In the genomic region with DNA sequence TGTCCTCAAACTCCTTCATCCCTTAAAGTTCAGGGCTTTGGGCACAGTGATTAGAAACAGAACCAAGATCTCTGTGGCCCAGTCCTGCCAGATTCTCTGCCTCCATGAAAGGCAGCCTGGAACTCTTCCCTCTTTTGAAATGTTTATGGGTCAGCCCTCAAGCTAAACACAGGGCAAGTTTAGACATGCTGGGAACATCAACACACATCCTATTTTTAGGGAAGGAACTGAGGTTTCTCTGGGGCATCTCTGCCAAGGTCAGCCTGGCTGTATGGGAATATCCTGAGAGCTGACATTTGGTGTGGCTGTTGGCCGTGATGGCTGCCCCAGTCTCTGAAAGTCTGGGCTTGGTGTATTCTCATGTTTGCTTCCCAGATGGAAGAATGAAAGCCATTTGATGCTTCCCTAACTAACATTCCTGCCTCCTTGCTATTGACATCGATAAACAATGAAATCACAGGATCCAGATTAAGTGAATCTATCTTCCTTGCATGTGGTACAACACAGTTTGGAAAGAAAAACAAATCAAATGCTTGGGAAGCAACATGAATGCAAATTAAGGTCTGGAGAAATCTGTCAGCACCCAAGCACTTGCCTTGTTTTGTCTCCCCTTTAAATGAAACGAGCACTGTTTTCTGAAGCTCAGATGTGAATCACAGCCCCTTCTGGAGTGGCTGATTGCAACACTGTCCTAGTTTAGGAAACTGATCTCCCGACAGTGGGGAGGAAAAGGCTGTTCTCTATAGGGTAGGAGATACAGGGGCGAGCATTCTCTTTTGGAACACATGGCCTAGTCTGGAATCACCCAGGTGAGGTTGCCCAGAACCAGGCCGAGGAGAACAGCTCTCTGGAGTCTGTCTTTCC, we compare ENCODE assay signal across 12 mouse cellular contexts. TPM values are rescaled to one million over a fixed set of nuclear protein-coding genes. Genes with fewer than 3 reads are reported as not detected.
DNase-seq lines count a peak whose midpoint lies in the region; ATAC-seq and TF ChIP-seq lines count a peak whose summit lies in the region.
"Had no signal": no experiment of that assay in that cellular context is flagged by ENCODE, and none has a peak within 500 bp of the region (broad histone marks: within the 10 kb centered on the region; RNA-seq: fewer than 3 reads in every experiment).

No protein-coding gene starts in this region.

- H3K27me3 ChIP-seq in midbrain, embryonic 11.5 days (ENCODE audit: control insufficient read depth, insufficient read depth, low read length) = no peaks in the 10 kb centered on the region
- no peaks in the 10 kb centered on the region for H3K27me3 ChIP-seq in midbrain, embryonic 14.5 days (ENCODE audit: control insufficient read depth, insufficient read depth, low read length)
- H3K27me3 ChIP-seq in stomach, postnatal 0 days (ENCODE audit: control insufficient read depth, insufficient read depth, low read length) = no peaks in the 10 kb centered on the region
- H3K27me3 ChIP-seq in limb, embryonic 10.5 days (ENCODE audit: low read depth, poor library complexity, severe bottlenecking) = no peaks in the 10 kb centered on the region
- H3K27me3 ChIP-seq: heart, embryonic 13.5 days; liver, embryonic 15.5 days had no signal

- TF ChIP-seq EP300 in stomach, postnatal 0 days (optimal IDR thresholded peaks at IDR 0.05) = no peak

- DNase-seq in frontal cortex, postnatal 25 days (ENCODE audit: low spot score in 2 of 2) = no peak
- peak; percentile 72 for DNase-seq in midbrain, embryonic 11.5 days (ENCODE audit: low spot score, missing footprints)
- no peak for DNase-seq in midbrain, embryonic 14.5 days
- no peak for DNase-seq in stomach, postnatal 0 days (ENCODE audit: low spot score)
- DNase-seq in limb, embryonic 10.5 days (ENCODE audit: low spot score) = no peak
- no peak for DNase-seq in frontal cortex, postnatal 14 days (ENCODE audit: low spot score in 2 of 2)
- DNase-seq: B cell, adult 2 months; kidney, adult 8-10 months had no signal

- H3K4me2 ChIP-seq in midbrain, embryonic 11.5 days = no peak overlapping the region
- no peak overlapping the region for H3K4me2 ChIP-seq in midbrain, embryonic 14.5 days (ENCODE audit: low read length)
- H3K4me2 ChIP-seq in stomach, postnatal 0 days (replicated peaks; ENCODE audit: low read depth) = no peak overlapping the region
- H3K4me2 ChIP-seq: heart, embryonic 13.5 days; liver, embryonic 15.5 days had no signal

- no peaks in the 10 kb centered on the region for H3K4me1 ChIP-seq in midbrain, embryonic 11.5 days (ENCODE audit: control insufficient read depth, insufficient read depth, low read length)
- no peaks in the 10 kb centered on the region for H3K4me1 ChIP-seq in midbrain, embryonic 14.5 days (ENCODE audit: control insufficient read depth, insufficient read depth, low read length)
- H3K4me1 ChIP-seq in embryonic fibroblast, embryonic 13.5 days (ENCODE audit: control insufficient read depth, insufficient read depth, low read length) = no peaks in the 10 kb centered on the region
- H3K4me1 ChIP-seq in stomach, postnatal 0 days (replicated peaks; ENCODE audit: control insufficient read depth, insufficient read depth) = no peaks in the 10 kb centered on the region
- no peaks in the 10 kb centered on the region for H3K4me1 ChIP-seq in limb, embryonic 10.5 days
- H3K4me1 ChIP-seq: heart, embryonic 13.5 days; liver, embryonic 15.5 days had no signal

- TF ChIP-seq CTCF in embryonic fibroblast, embryonic 13.5 days (IDR thresholded peaks at IDR 0.05; ENCODE audit: borderline replicate concordance, insufficient read depth, low read length) = no peak
- TF ChIP-seq CTCF in stomach, postnatal 0 days (IDR thresholded peaks at IDR 0.05; ENCODE audit: low read depth) = no peak

- 74% methylated on average over 6 of the region's 6 CpGs for WGBS in midbrain, embryonic 11.5 days
- 74% methylated on average over 6 of the region's 6 CpGs for WGBS in midbrain, embryonic 14.5 days
- WGBS in stomach, postnatal 0 days = 51% methylated on average over 6 of the region's 6 CpGs
- WGBS in limb, embryonic 10.5 days = 68% methylated on average over 6 of the region's 6 CpGs

- no peak for TF ChIP-seq POLR2A in embryonic fibroblast, embryonic 13.5 days (IDR thresholded peaks at IDR 0.05; ENCODE audit: low read depth, low read length)

- H3K9me3 ChIP-seq in midbrain, embryonic 11.5 days (ENCODE audit: control insufficient read depth, low read length) = no peaks in the 10 kb centered on the region
- no peaks in the 10 kb centered on the region for H3K9me3 ChIP-seq in midbrain, embryonic 14.5 days (ENCODE audit: control insufficient read depth, low read length)
- H3K9me3 ChIP-seq in stomach, postnatal 0 days (ENCODE audit: control insufficient read depth, low read length) = no peaks in the 10 kb centered on the region
- no peaks in the 10 kb centered on the region for H3K9me3 ChIP-seq in limb, embryonic 10.5 days (replicated peaks)
- H3K9me3 ChIP-seq: heart, embryonic 13.5 days; liver, embryonic 15.5 days had no signal

- ATAC-seq in frontal cortex, adult (ENCODE audit: low TSS enrichment) = peak; percentile 31; the same call in 1 of the 2 replicates
- ATAC-seq in midbrain, embryonic 11.5 days (ENCODE audit: low FRiP score) = no peak
- ATAC-seq in midbrain, embryonic 14.5 days (ENCODE audit: low FRiP score, low TSS enrichment) = no peak
- no peak for ATAC-seq in stomach, postnatal 0 days (ENCODE audit: low FRiP score, low TSS enrichment)

- H3K27ac ChIP-seq in midbrain, embryonic 11.5 days (ENCODE audit: low read depth, low read length) = no peak overlapping the region
- no peak overlapping the region for H3K27ac ChIP-seq in midbrain, embryonic 14.5 days (replicated peaks; ENCODE audit: low read depth, low read length)
- H3K27ac ChIP-seq in embryonic fibroblast, embryonic 13.5 days (ENCODE audit: insufficient read depth, low read length) = peak overlapping the region; percentile 37
- peak overlapping the region; percentile 9; the same call in 1 of the 2 replicates for H3K27ac ChIP-seq in stomach, postnatal 0 days (replicated peaks)
- H3K27ac ChIP-seq in limb, embryonic 10.5 days = no peak overlapping the region
- H3K27ac ChIP-seq: heart, embryonic 13.5 days; liver, embryonic 15.5 days had no signal

- H3K4me3 ChIP-seq in midbrain, embryonic 11.5 days (ENCODE audit: low read depth, low read length) = no peak overlapping the region
- H3K4me3 ChIP-seq in midbrain, embryonic 14.5 days (replicated peaks; ENCODE audit: low read depth, low read length) = no peak overlapping the region
- H3K4me3 ChIP-seq in embryonic fibroblast, embryonic 13.5 days (ENCODE audit: insufficient read depth, low read length) = no peak overlapping the region
- H3K4me3 ChIP-seq in stomach, postnatal 0 days (ENCODE audit: low read depth, low read length) = no peak overlapping the region
- no peak overlapping the region for H3K4me3 ChIP-seq in limb, embryonic 10.5 days
- H3K4me3 ChIP-seq: heart, embryonic 13.5 days; liver, embryonic 15.5 days had no signal

- H3K36me3 ChIP-seq in midbrain, embryonic 11.5 days (ENCODE audit: control insufficient read depth, insufficient read depth, low read length) = no peaks in the 10 kb centered on the region
- H3K36me3 ChIP-seq in midbrain, embryonic 14.5 days (ENCODE audit: control insufficient read depth, insufficient read depth, low read length) = no peaks in the 10 kb centered on the region
- no peaks in the 10 kb centered on the region for H3K36me3 ChIP-seq in stomach, postnatal 0 days (ENCODE audit: control insufficient read depth, insufficient read depth, low read length)
- H3K36me3 ChIP-seq in limb, embryonic 10.5 days = no peaks in the 10 kb centered on the region
- H3K36me3 ChIP-seq: heart, embryonic 13.5 days; liver, embryonic 15.5 days had no signal

- no peak overlapping the region for H3K9ac ChIP-seq in midbrain, embryonic 11.5 days (ENCODE audit: low read length)
- H3K9ac ChIP-seq in midbrain, embryonic 14.5 days (replicated peaks; ENCODE audit: low read length) = no peak overlapping the region
- no peak overlapping the region for H3K9ac ChIP-seq in stomach, postnatal 0 days (ENCODE audit: low read length)
- H3K9ac ChIP-seq: heart, embryonic 13.5 days; liver, embryonic 15.5 days had no signal

RNA-seq across cellular contexts. Expression of a gene that starts 37.7 kb away (rescaled TPM):
- polyA plus RNA-seq in midbrain, embryonic 11.5 days (2014; fragmentation: Nextera tagmentation; extraction: Ambion mirVana) = 15.0 and 20.4 TPM in 2 replicates
- 83.2 and 93.7 TPM in 2 replicates for polyA plus RNA-seq in midbrain, embryonic 14.5 days (2014; fragmentation: Nextera tagmentation; extraction: Ambion mirVana)
- polyA plus RNA-seq in embryonic fibroblast, embryonic 13.5 days (2011; ENCODE audit: insufficient read length, low read depth, missing spikeins) = 26.7 and 30.4 TPM in 2 replicates
- 1.2 and 1.3 TPM in 2 replicates for polyA plus RNA-seq in stomach, postnatal 0 days (2015; fragmentation: Nextera tagmentation; extraction: Ambion mirVana)
- polyA plus RNA-seq in limb, embryonic 10.5 days (2016; fragmentation: Nextera tagmentation; extraction: Ambion mirVana) = 0.75 and 1.6 TPM in 2 replicates

Comparison
In these comparisons a context has a peak if more than half of its experiments do, and no peak if none do; other contexts are left out.
1. H3K27ac ChIP-seq: peak in embryonic fibroblast, embryonic 13.5 days (single experiment) and stomach, postnatal 0 days (single experiment); none in midbrain, embryonic 11.5 days (single experiment), midbrain, embryonic 14.5 days (single experiment) and limb, embryonic 10.5 days (single experiment).